Mouse (Mus musculus): ENCODE data around the gene Ypel3.
A peak's percentile ranks its signal among the peaks of the same experiment; 100 is the strongest.

Gene Ypel3

DNA sequence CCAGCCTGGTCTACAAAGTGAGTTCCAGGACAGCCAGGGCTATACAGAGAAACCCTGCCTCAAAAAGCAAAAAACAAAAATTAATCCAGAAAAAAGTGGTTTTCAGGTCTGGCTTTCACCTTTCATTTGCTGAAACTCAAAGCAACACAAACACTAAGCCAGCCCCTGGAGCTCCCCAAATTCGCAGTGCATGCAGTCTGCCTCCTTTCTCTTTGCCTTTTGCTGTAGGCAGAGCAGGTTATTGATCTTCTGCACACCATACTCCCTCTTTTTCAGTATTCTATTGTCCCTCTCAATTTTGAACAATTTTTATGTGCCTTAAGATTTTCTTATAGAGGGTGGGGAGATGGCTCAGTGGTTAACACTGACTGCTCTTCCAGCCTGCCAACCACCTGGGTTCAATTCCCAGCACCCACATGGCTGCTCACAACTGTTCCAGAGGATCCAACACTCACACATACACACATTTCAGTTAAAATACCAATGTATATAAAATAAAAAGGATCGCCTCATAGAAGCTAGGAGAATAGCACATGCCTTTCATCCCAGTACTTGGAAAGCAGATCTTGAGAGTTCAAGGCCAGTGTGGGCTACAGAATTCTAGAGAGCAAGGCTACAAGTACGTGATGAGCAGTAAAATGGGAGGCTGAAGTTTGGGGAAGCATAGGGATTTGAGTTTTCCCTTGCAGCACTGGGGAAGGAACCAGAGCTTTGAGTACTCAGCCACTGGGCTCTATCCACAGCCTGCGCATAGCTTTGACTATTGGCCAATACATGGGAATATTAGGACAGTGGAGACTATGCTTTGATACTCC lies 16.9 kb downstream of the Ypel3 start:
- DNase-seq (ENCODE audit: low spot score), result no peak

DNA sequence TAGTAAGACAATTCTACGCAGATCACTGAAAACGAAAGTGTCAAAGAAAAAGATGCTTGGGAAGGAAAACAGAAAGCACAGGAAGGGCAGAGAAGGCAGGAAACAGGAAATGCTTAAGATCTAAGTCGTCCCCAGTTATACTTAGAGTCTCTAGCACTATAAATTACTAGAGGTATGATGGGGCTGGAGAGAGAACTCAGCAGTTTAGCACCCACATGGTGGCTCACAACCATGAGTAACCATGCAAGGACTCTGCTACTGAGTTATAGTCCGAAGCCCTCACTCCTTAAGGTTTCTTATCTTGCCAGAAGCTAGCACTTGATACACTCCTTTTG lies 17.5 kb downstream of the Ypel3 start:
- no peak for DNase-seq (ENCODE audit: low spot score)

- no peak for DNase-seq (ENCODE audit: low spot score)
Measured at GRCm38 (mm10) chr7:126795387-126796317, 18.9 kb downstream of the Ypel3 start.

DNA sequence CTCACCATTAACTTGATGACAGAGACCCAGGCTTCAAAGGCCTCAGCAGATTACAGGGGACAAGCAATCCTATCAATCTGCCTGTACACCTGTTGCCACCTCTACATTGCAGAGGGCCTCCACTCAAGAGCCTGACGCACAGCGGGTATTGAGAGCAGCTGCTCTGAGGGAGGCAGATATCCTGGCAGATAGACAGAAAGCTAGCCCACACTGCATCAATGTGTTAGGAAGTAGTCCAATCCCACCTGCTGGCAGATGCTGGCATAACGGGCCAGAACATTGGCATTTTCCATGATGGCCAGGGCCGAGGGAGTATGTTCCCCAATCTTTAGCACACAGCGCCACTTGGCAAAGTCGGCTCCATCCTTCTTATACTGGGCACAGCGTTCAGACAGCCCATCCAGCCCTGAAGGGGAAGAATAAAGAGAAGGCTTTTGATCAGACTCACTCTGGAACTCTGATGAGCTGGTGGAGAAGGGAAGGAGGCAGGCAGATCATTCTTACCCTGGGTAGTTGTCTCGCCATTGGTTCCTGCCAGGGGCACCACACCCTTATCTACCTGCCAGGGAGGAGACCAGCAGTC lies 19.7 kb downstream of the Ypel3 start:
- no peak for DNase-seq (ENCODE audit: low spot score)

DNA sequence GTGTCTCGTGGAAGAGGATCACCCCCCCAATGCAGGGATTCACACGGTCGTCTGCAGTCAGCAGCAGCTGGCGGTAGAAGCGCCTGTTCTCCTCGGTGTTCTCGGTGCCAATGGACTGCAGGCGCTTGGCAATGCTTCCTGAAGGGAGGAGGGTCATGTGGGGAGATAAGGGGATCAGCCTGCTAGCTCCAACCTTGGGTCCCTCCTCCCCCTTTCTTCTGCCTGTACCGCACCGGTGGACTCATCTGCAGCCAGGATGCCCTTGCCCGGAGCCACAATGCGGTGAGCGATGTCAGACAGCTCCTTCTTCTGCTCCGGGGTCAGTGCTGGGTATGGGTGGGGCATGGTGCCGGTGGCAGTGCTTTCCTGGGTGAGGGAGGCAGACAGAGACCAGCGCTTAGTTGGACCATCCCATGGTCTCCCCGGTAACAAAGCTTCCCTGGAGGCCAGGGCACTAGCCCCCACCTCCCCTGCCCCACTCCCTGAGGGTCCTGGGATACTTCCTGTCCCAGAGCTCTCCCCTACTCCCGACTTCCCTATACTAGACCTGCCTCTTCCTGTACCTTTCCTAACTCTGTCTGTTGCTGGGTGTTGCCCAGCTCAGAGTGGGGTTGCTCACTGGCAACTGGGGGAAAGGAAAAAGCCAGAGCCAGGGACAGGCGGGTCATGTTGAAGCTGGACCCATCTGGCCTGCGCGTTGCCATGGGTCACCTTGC lies 20.8 kb downstream of the Ypel3 start, which contains the start of gene Fam57b:
Gene Fam57b, plus strand, starts transcription at position 258 of the 716 bp plus-strand sequence.
- DNase-seq (ENCODE audit: low spot score), result no peak

- DNase-seq (ENCODE audit: low spot score), result no peak
Measured at GRCm38 (mm10) chr7:126798127-126799049, 21.6 kb downstream of the Ypel3 start.

DNA sequence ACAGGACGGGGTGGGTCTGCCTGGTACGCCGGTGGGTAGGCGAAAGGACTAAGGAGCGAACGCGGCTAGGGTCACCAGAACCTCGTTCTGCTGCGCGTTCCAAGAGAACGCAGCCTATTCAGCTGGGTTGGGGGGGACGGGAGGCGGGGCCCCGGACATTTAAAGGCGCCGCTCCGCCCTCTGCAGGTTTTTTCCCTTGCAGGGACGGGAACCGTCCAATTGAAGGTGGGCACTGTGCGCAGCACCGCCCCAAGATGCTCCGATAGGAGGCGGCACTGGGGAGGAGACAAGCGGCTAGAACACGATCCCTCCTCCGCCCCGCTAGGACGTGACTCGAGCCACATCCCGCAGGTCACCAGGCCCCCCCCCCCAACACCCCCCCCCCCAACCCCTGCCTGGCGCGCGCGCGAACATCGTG lies 22.3 kb downstream of the Ypel3 start:
- peak; percentile 93 for DNase-seq (ENCODE audit: low spot score)

DNA sequence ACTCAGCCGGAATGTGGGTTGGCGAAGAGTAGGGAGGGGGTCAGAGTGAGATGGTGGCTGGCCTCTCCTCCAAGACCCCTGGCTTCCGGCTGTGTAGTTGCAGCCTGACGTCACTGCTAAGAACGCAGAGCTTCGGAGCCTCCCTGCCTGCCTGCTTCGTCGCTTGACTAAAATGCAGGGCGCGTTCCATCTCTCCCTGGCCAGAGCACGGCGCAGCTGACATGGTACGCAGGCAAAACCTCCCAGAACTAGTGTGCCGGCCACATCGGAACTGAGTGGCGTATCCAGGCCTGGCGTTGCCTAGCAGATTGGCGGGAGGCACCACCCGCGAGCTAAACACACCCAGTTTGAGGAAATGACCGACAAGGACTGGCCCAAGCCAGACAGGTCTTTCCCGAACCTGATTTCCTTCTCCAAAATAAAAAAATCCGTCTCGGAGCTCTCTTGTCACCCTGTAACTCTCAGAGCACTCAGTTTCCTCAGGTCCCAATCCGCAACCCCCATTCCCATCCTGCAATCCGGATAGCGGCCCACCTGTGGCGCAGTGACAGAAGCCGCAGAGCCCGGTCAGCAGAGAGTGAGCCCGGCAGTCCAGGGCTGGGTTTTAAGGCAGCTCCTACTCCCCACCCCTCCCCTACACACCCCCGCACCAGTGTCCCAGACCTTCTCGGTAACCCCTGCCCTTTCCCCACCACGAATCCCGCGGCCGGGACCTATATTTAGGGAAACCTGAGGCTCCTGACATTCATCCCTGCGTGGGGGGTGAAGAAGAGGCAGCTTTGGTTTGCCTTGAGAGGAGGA lies 22.9 kb downstream of the Ypel3 start:
- DNase-seq (ENCODE audit: low spot score), result peak; percentile 47

- no peak for DNase-seq (ENCODE audit: low spot score)
Measured at GRCm38 (mm10) chr7:126800269-126801056, 23.7 kb downstream of the Ypel3 start.

- DNase-seq (ENCODE audit: low spot score), result no peak
Measured at GRCm38 (mm10) chr7:126801057-126801422, 24.3 kb downstream of the Ypel3 start.

DNA sequence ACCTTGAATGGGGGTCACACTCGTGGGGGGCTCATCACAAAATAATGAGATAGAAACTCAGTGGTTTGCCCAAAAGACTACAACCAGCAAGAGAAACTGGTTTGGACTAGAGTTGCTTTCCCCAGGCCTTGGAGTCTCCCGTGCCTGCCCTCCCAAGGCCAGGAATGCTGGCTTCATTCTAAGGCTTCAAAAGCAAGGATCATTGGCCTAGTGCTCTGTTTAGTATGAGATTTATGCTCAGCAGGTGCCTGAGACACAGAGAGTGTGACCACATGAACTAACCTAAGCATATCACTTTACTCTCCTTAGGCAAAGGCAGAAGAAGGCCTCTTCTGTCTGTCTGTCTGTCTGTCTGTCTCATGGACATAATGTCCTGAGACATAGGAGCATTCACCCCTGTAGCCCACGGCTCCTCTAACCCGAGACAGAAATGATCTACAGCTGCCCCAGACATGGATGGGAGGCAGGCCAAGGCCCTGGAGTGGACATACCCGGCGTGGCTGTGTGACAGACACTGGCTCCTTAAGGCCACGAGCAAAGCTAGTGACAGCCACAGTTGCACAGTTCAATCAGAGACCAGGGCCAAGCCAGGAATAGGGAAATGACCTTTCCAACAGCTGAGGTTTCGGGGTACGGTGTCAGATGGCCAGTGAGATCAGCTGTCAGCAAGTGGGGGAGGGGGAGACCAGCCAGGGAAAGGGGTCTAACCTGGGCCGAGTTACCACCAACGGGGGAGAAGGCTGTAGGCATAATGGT lies 25.6 kb downstream of the Ypel3 start:
- DNase-seq (ENCODE audit: low spot score), result no peak

GRCm38 (mm10) chr7:126803181-126803580 lies 26.4 kb downstream of the Ypel3 start:
- DNase-seq (ENCODE audit: low spot score), result no peak

GRCm38 (mm10) chr7:126803751-126804150 lies 27.0 kb downstream of the Ypel3 start:
- no peak for DNase-seq (ENCODE audit: low spot score)

DNA sequence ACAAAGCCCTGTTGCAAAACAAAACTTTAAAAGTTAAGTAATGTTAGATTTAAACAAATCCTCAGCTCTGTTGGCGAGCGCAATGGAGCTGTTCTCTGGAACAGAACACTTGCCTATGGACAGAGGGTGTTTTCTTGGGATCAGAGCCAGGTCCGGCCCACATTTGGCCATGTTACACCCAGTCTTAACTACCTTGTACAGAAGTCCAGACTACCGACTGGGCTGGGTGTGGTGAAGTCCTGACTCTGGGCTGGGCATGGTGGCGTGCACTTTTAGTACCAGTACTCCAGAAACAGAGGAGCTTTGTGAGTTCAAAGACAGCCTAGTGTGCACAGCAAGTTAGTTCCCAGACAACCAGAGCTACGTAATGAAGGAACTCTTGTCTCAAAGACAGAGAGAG lies 30.2 kb downstream of the Ypel3 start:
- DNase-seq (ENCODE audit: low spot score), result no peak

GRCm38 (mm10) chr7:126807405-126807804 lies 30.6 kb downstream of the Ypel3 start:
- no peak for DNase-seq (ENCODE audit: low spot score)

- DNase-seq (ENCODE audit: low spot score), result peak; percentile 53
Measured at GRCm38 (mm10) chr7:126808703-126809455, 32.1 kb downstream of the Ypel3 start.

DNA sequence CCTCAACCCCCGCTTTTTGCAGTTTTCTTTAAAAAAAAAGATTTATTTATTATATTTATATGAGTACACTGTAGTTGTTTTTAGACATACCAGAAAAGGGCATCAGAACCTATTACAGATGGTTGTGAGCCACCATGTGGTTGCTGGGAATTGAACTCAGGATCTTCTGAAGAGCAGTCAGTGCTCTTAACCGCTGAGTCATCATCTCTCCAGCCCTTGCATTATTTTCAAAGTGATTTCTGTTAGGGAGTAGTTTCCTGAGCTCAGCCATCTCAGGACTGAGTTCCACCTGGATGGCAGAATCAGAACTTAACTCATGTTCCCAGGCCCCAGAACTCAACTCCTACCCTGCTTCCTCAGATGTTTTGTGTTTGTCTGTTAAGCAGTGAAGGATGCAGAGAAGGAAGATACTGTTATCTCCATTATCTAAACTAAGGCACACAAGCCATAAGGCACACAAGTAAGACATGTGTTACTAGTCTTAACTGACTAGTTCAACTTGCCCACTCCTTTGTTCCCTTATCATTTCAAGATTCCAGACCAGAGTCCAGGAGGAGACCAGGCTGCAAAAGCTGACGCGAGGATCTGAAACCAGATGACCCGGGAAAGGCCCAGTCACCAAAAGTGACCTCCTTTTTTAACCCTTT lies 33.1 kb downstream of the Ypel3 start:
- no peak for DNase-seq (ENCODE audit: low spot score)

Data from urinary bladder, postnatal 10 days (tissue).